Mouse (Mus musculus) adrenal gland, postnatal 36 days (tissue): ENCODE results near the gene Ppm1a. TPM values are rescaled to one million over a fixed set of nuclear protein-coding genes. Genes with fewer than 3 reads are reported as not detected.

ENCODE experiments used
- DNase-seq, 2 experiments: peaks; one replicate each; pipeline ENCODE4 v3.0.0; 2021; ENCODE audit warnings: mixed read lengths in 1 of 2
- total RNA-seq, 2 experiments: library from RNA; stranded (reverse); gene quantifications; 2 replicates each; pipeline ENCODE4 v1.2.3; 2021

Gene Ppm1a
- total RNA-seq, 2 experiments from 2014 or later: 276 to 324 TPM

DNA sequence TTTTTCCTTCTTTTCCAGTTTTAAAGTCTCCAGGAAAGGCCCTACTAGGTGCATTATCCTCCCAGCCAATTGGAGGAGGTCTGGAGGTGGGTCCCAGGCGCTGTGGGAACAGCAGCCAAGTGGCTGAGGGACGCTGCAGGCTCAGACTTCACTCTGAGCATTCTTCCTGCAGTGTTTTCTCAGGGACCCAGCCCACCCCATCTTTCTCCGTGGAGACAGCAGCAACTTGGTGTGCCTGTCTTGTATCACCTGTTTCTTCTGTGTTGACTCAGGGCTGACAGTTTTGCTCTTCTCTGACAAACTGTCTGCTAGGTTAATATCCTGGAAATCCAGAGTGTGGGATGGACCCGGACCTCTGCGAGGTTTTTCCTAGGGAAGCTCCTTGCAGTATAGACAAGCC lies 68.4 kb downstream of the Ppm1a start:
- DNase-seq: no peak

DNA sequence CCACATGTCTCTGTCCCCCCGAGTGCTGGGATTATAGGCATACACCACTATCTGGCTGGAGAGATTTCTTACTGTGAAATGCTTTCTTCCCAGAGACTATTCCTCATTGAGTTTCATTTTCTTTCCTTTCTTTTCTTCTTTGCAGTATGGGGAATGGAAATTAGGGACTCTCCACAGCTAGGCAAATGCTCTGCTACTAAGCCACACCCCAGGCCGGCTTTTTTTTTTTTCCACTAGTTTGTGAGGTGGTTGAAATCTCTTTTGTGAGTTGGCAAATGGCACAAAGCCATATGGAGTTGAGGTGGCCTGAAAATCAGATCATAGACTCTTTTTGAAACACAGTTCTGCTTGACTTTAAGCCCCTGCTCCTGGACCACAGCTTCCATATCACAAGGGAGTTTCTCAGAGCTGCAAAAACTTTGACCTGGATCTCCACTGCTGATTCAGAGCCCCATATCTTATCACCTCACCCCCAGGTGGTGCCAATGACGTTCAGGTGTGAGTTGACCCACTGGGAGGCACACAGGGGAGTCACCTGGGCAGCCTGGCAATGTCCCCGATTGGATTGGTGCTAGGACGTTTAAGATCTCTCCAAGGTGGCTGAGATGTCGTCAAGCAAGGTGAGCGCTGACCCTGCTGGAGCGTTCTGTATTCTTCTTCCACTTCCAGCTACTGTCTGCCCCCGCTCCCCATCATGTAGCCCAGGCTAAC lies 71.7 kb downstream of the Ppm1a start:
- no peak for DNase-seq

DNA sequence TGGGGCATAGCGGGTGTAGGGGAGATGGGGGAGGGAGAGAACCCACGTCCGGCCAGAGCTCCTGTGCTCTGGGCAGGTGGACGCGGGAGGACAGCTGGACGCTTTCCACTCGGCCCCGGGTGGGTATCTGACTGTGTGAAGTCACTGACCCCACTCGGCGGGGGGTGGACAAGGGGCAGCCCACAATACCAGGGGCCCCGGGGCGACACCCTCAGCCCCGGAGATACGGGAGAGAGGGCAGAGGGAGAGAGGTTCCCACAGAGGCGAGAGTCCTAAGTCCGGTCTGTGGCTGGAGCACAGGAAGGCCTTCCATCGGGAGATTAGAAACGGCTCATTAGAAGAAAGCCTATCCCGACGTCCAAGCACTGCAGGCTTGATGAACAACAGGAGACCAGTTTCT lies 72.5 kb downstream of the Ppm1a start:
- no peak for DNase-seq

DNA sequence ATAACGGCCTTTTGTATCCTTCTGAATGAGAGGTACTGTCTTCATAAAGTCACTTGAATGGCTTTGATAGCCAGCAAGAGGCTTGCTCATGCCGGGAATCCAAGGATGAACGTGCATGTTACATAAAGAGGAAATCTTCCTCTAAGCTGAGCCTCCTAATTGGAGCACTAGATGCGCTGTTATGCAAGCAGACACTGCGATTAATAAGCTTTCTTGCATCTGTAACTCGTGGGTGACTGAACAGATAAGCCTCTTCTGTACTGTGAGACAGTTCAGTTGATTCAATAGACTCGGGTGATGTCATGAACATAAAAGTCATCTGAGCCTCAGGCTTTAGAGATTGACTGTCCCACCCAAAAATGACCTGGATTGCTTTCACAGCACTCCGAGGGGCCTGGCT lies 73.1 kb downstream of the Ppm1a start:
- DNase-seq: no peak

DNA sequence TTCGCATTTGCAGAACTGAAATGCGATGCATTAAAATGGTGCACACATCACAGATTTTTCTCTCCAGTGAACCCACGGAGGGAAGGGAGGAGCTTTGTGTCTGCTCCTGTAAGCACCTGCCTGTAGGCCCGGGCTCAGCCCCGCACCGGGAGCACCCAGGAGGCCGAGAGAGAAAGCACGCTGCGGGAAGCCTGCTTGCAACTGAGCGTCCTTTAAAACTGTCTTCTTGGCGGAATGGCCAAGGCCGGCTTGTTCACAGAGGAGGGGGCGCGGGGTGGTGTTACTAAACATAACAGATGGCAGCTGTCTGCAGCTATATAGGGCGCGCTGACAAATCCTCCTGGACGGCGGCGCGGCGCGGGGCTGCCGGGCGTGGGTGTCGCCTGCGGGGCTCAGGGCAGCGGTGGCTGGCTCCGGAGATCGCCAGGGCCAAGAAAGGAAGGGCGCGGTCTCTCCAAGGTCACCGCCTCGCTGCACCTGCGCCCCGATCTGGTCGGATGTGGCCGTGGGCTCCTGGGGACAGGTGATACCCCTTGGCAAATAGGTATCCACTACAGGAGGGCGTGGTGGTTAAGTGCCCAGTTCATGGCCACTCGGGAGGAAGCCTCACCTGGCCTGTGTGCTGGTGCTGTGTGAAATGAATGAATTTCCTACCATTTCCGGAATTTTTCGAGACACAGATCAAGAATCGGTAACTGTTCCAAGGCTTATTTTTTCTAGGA lies 74.6 kb downstream of the Ppm1a start:
- DNase-seq: peak; percentile 60 to 67

GRCm38 (mm10) chr12:72834773-72835517 lies 77.7 kb downstream of the Ppm1a start:
- peak; percentile 37 to 51 for DNase-seq

- DNase-seq: no peak
These were observed 78.3 kb downstream of the Ppm1a start for GRCm38 (mm10) chr12:72835518-72836015.

- DNase-seq: no peak
These were observed 80.0 kb downstream of the Ppm1a start for GRCm38 (mm10) chr12:72837302-72837701.

GRCm38 (mm10) chr12:72841500-72841899 lies 84.2 kb downstream of the Ppm1a start:
- DNase-seq: no peak

- no peak for DNase-seq
These were observed 85.9 kb downstream of the Ppm1a start for GRCm38 (mm10) chr12:72843135-72843534.

GRCm38 (mm10) chr12:72843555-72843954 lies 86.3 kb downstream of the Ppm1a start:
- DNase-seq: no peak

GRCm38 (mm10) chr12:72843973-72844620 lies 86.8 kb downstream of the Ppm1a start:
- peak; percentile 58 to 72 for DNase-seq

- no peak for DNase-seq
These were observed 88.7 kb downstream of the Ppm1a start for GRCm38 (mm10) chr12:72845946-72846345.

GRCm38 (mm10) chr12:72847725-72848124 lies 90.5 kb downstream of the Ppm1a start:
- DNase-seq: peak; percentile 11 to 48

Other genes with a start within 250 kb of the Ppm1a start
- gene Pcnx4, start 221.1 kb upstream of the Ppm1a start, total RNA-seq: 1 to 10 TPM; 7.2 to 8.4 TPM
- gene Gm4756, start 107.8 kb upstream of the Ppm1a start, total RNA-seq: not detected
- gene Dhrs7, start 92.5 kb upstream of the Ppm1a start, total RNA-seq: 100 to 1,000 TPM; 174 to 289 TPM
- not detected for gene Six6, start 182.4 kb downstream of the Ppm1a start, total RNA-seq
- under 1 TPM; 0.13 to 0.26 TPM for gene 4930447C04Rik, start 183.3 kb downstream of the Ppm1a start, total RNA-seq